Mouse (Mus musculus): ENCODE results near the gene Kcnk7.

Kcnk7 gene

DNA sequence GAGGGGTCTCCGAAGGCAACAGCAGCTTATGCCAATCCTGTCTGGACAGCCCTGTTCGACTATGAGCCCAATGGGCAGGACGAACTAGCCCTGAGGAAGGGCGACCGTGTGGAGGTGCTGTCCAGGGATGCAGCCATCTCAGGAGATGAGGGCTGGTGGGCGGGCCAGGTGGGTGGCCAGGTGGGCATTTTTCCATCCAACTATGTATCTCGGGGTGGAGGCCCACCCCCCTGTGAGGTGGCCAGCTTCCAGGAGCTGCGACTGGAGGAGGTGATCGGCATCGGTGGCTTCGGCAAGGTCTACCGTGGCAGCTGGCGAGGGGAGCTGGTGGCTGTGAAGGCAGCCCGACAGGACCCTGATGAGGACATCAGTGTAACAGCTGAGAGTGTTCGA is 13.8 kb upstream of the Kcnk7 start:
- DNase-seq (ENCODE audit: low spot score), result no peak

- no peak for DNase-seq (ENCODE audit: low spot score)
Measured at GRCm38 (mm10) chr19:5691601-5692000, 12.6 kb upstream of the Kcnk7 start.

DNA sequence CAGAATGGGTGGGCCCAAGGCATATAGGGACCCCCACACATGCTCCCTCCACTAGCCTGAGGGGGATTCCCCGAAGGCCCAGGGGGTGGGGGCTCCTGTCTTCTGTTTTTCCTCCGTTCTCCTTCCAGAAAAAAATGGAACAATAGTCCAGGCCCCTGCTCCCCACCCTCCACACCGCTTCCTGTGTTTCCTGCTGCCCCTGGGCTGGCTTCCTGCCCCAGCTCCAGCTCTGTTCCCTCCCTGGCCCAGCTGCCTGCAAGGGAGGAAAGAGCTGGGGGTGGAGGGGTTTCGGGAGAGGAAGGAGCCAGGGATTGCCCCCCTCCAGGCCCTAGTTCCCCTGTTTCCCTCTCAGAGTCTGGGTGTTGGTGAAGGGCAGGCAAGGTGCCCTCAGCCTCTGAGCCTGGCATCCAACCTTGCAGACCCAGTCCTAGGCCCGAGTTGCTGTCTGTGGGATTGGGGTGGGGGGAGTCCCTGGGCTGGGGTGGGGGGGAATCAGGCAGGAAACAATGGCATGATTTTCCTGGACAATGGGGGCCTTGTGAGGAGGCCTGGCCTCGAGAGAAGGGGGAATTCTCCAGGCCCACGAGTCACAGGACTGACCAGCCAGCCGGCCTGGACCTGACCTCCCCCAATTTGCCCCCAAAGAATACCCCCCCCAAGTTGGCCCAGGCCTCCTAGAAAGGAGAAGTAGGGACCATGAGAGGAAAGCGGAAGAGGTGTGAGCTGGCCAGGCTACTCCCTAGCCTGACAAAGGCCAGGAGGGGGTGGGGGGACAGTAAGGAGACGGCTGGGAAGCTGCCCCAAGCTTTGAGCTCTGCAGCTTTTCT is 11.9 kb upstream of the Kcnk7 start:
- no peak for DNase-seq (ENCODE audit: low spot score)

GRCm38 (mm10) chr19:5692913-5693396 is 11.2 kb upstream of the Kcnk7 start:
- no peak for DNase-seq (ENCODE audit: low spot score)

DNA sequence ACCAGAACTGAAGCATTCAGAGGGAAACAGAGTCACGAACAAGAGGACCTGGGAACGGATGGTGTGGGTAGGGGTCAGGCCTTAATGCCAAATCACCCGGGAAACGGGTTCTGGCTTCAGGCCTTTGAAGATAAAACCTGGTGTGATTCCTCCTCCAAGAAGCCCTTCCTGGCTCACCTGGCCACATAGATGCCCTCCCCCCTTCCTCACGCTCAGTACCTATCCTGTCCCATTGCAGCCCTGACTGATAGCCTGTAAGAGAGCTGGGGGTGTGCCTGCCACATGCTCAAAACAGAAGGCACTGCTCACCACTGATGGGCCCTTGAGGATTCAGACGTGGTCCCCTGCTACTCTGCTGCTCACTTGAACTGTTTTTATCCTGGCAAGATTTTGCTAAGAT is 10.4 kb upstream of the Kcnk7 start:
- DNase-seq (ENCODE audit: low spot score), result no peak

- no peak for DNase-seq (ENCODE audit: low spot score)
Measured at GRCm38 (mm10) chr19:5695849-5696462, 8.2 kb upstream of the Kcnk7 start.

- DNase-seq (ENCODE audit: low spot score), result peak; percentile 73
Measured at GRCm38 (mm10) chr19:5704801-5705571, 819 bp downstream of the Kcnk7 start.

GRCm38 (mm10) chr19:5710068-5710467 is 5.9 kb downstream of the Kcnk7 start:
- no peak for DNase-seq (ENCODE audit: low spot score)

GRCm38 (mm10) chr19:5710581-5710980 is 6.4 kb downstream of the Kcnk7 start:
- no peak for DNase-seq (ENCODE audit: low spot score)

- no peak for DNase-seq (ENCODE audit: low spot score)
Measured at GRCm38 (mm10) chr19:5711218-5711617, 7.1 kb downstream of the Kcnk7 start.

DNA sequence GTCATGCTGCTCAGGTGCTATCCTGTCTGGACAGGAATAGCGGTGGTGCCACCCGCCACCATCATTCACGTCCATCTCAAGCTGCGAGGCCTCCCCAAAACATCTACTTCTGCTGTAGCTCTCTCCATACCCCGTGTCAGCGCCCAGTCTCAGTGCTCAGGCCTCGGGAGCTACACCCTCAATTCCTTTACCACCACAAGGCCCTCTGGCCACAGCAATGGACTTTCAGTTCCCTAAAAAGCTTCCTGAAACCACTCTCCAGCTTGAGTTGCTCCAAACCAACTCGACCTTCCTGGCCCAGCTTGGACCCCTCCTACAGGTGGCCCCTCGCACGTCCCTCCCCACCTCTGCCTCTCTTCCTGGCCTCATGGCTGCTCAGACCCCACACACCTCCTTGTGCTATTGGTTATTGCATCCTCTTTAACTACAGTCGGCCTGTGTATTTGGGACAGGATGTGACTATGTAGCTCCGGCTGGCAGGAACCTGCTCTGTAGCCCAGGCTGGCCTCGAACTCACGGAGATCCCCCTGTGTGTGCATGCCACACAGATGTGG is 7.8 kb downstream of the Kcnk7 start:
- DNase-seq (ENCODE audit: low spot score), result no peak

GRCm38 (mm10) chr19:5713255-5713654 is 9.1 kb downstream of the Kcnk7 start:
- DNase-seq (ENCODE audit: low spot score), result no peak

DNA sequence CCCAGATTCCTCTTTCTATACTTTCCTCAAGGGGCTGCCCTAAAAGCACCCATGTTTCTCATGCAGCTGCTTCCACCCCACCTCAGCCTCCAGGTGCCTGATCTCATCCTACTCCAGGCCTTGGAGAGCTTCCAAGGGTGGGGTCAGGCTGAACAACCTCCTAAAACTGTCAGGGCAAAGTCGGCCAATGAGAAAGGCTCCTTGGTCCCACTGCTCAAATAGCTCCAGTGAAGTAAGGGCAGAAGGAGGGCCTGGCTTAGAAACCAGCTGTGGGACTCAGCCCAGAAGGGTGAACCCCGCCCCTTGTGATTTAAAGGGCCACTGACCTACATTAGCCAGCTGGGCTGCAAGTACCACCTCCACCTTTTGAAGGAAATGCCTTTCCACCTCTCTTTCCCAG is 9.6 kb downstream of the Kcnk7 start:
- DNase-seq (ENCODE audit: low spot score), result no peak

- peak; percentile 73 for DNase-seq (ENCODE audit: low spot score)
Measured at GRCm38 (mm10) chr19:5715793-5716688, 11.9 kb downstream of the Kcnk7 start.

DNA sequence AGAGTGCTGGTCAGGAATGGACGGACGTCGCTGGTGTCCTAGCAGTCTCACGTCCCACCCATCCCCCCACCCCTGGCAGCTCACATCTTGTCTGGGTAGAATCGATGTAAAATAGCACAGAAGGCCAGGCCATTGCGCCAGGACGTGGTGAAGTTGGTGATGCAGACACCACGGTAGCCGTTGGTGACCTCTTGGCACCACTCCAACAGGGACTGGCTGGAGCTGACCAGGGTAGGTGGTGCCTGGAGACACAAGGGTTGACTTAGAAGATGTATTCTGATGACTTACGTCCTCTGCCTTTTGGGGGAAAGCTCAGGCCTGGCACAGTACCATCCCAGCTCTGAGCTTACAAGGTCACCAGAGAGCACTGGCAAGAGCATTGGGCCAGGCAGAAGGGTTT is 12.8 kb downstream of the Kcnk7 start:
- no peak for DNase-seq (ENCODE audit: low spot score)

DNA sequence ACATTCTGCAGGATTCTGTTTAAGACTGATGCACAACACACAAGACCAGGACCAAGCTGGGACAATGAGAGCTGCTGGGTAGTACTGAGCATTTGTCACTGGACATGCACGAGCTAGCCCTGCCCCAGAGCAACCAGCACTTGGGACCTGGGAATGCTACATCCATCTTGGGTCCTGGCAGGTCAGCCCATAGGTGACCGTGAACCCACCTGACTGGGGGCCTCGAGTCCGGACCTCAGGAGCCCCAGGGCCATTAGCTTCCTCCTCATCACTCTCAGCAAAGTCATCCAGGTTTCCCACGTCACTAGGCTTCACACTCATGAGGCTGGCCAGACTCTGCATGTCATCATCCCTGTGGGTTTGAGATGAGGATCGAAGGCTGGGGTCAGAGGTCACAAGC is 17.1 kb downstream of the Kcnk7 start:
- no peak for DNase-seq (ENCODE audit: low spot score)

DNA sequence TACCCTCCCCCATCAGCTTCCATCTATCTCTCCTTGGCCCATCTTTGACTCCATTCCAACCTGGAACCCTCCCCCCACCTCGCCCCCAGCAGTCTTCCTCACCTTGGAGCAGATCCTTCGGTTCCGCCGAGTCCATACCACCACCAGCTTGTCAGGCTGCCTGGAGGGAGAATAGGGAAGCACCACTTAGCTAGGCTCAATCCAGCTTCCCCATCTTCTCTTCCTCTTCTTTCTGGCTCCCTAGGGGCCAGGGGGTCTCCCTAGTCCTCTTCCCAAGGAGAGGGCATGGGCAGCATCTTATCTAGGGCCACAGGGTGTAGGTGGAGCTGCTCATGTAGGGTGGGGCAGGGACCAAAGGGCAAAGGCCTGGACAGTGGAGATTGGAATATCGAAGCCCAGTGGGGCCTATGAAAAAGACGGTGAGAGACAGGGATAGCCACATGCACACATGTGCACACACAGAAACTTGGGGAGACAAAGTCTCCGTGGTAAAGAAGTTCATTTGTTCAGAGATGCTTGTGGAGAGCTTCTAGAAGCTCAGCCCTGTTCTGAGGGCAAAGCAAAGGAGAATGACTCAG is 18.8 kb downstream of the Kcnk7 start:
- no peak for DNase-seq (ENCODE audit: low spot score)

DNA sequence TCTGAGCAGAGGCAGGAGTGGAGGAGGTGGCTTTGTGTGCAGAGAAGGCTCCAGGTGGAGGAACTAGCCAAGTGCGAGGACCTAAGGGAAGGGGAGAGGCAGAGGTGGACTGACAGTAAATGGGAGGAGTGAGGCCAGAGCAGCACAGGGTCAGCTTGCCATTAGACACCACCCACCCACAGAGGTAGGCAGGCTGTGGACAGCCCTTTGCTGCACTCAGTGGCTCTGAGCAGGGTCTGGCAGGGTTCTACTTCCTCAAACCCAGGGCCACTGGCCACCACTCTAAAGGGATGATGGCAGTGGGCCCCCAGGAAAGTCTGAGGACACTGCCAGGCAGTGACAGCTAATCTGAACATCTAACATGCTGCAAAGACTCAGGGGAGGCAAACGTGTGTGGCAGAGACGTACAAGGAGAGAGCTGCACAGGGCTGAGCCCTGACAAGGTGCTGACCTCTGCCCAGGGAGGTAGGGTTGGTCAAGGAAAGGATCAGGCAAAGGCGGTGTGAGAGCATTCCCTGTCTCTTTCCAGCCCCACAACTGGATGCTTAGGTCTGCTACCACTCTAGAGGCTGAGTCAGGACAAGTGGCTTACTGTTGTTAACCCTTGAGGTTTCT is 19.9 kb downstream of the Kcnk7 start:
- no peak for DNase-seq (ENCODE audit: low spot score)

DNA sequence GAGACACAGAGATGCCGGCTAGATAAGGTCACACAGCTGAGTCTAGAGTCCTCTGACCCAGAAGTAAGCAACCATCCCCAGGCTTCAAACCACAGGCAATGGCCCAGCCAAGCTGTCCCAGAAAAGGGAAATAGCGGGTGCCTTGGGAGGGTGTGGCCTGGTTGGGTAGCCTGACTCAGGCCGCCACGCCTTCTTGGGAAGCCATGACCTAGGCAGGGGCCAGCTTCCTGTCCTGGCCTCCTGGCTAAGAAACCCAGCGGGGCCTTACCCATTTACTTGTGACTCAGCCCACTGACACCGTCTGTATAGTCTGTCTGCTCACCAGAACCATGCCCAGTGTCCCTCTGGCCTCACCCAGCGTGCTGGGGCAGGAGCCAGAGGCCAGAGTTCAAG is 20.4 kb downstream of the Kcnk7 start:
- DNase-seq (ENCODE audit: low spot score), result no peak

GRCm38 (mm10) chr19:5725029-5725707 is 21.0 kb downstream of the Kcnk7 start:
- no peak for DNase-seq (ENCODE audit: low spot score)
